Mouse (Mus musculus) hindbrain, embryonic 11.5 days (tissue): Measurements from ENCODE around the gene Klrb1a. TPM values are rescaled to one million over a fixed set of nuclear protein-coding genes. Genes with fewer than 3 reads are reported as not detected.
"Not testable (repeated sequence)": the region's sequence is repeated elsewhere in the genome, so short reads cannot be mapped to it uniquely, and the experiment has no call there.

Source experiments
- ATAC-seq: fragments of 200-750 bp; cut with Nextera tagmentation; 2 replicates; pipeline ENCODE4 v1.8.0; 2017; ENCODE audit warnings: mild to moderate bottlenecking, moderate TSS enrichment, moderate library complexity; ENCODE audit not compliant: low FRiP score
- DNase-seq: peaks from one replicate; pipeline ENCODE4 v3.0.0-alpha.2; 2015; ENCODE audit warnings: low spot score
- H3K27ac ChIP-seq: fragments of 300-500 bp; sonication (generic); 2 replicates; pipeline ENCODE4 v1.5.1; 2014; ENCODE audit warnings: mild to moderate bottlenecking, low read depth, low read length
- H3K27me3 ChIP-seq: fragments of 300-500 bp; sonication (generic); 2 replicates; pipeline ENCODE4 v1.6.1; 2014; ENCODE audit warnings: mild to moderate bottlenecking, low read length, moderate library complexity, mixed read lengths; ENCODE audit not compliant: control insufficient read depth, insufficient read depth
- H3K36me3 ChIP-seq: fragments of 300-500 bp; sonication (generic); 2 replicates; pipeline ENCODE4 v1.6.1; 2014; ENCODE audit warnings: mild to moderate bottlenecking, low read length, moderate library complexity, mixed read lengths; ENCODE audit not compliant: control insufficient read depth, insufficient read depth
- H3K4me1 ChIP-seq: fragments of 300-500 bp; sonication (generic); replicated peaks from 2 replicates; pipeline ENCODE4 v1.6.1; 2014; ENCODE audit warnings: low read length, mixed read lengths; ENCODE audit not compliant: control insufficient read depth, insufficient read depth
- H3K4me2 ChIP-seq: fragments of 300-500 bp; sonication (generic); replicated peaks from 2 replicates; pipeline ENCODE4 v1.6.1; 2014; ENCODE audit warnings: mild to moderate bottlenecking, low read depth, low read length
- H3K4me3 ChIP-seq: fragments of 300-500 bp; sonication (generic); 2 replicates; pipeline ENCODE4 v1.5.1; 2014; ENCODE audit warnings: low read depth, low read length
- H3K9ac ChIP-seq: fragments of 300-500 bp; sonication (generic); 2 replicates; pipeline ENCODE4 v1.6.1; 2014; ENCODE audit warnings: low read depth, low read length
- H3K9me3 ChIP-seq: fragments of 300-500 bp; sonication (generic); 2 replicates; pipeline ENCODE4 v1.6.1; 2016; ENCODE audit warnings: low read length; ENCODE audit not compliant: control insufficient read depth
- WGBS: fragments of 180-500 bp; shearing (Covaris S2); extraction: QIAGEN DNeasy Blood & Tissue Kit; methylation state at CpG from one replicate; pipeline ENCODE4 v1.1.7; 2014; 5-methylcytosine and 5-hydroxymethylcytosine counted together
- polyA plus RNA-seq: library from polyadenylated mRNA; unstranded; fragments of >200 nt; fragmentation: Nextera tagmentation; extraction: Ambion mirVana; gene quantifications from 2 replicates; pipeline ENCODE4 v1.2.1, GENCODE M21; 2014

Klrb1a gene
- polyA plus RNA-seq, 1 experiment from 2014 or later, result not detected

DNA sequence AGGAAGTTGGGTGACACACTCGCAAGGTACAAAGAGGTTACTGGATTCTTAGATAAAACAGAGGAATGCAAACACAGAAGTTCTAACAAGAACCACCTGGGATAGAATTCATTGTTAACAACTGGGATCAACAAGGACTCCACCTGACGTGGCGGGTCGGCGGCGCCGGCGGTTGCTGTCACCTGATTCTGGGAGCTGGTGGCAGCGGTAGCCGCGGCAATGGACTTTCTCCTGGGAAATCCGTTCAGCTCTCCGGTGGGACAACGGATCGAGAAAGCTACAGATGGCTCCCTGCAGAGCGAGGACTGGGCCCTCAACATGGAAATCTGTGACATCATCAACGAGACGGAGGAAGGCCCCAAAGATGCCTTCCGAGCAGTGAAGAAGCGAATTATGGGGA lies 21.4 kb upstream of the Klrb1a start:
- H3K4me1 ChIP-seq, H3K9me3 ChIP-seq, DNase-seq, H3K4me3 ChIP-seq, H3K27ac ChIP-seq, H3K9ac ChIP-seq, ATAC-seq, H3K27me3 ChIP-seq, H3K4me2 ChIP-seq, H3K36me3 ChIP-seq: not testable (repeated sequence)
- 96% methylated on average over 20 of the region's 20 CpGs for WGBS

DNA sequence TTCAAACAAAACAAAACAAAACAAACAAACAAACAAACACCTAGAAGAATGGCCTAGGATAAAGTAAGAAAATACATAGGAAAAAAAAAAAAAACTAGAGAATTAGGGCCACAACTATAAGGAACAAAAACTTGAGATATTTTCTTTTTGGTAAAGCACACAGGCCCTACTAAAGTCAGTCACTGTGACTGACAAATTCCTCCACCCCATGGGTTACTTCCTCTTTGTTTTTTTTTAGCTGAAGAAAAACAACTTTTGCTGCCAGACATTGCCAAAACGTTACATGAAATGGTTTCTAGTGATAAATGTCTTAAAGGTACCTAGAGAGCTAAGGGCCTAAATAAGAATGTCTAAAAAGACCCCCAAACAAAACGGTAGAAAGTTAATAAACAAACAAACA lies 20.7 kb upstream of the Klrb1a start:
- H3K9ac ChIP-seq, result no peak overlapping the region
- DNase-seq (no peak), ATAC-seq (no peak)
- no peak overlapping the region for H3K4me2 ChIP-seq
- no peaks in the 10 kb centered on the region for H3K9me3 ChIP-seq
- no peaks in the 10 kb centered on the region for H3K4me1 ChIP-seq
- H3K4me3 ChIP-seq, result no peak overlapping the region
- H3K27ac ChIP-seq, result no peak overlapping the region
- 70% methylated on average over 2 of the region's 2 CpGs for WGBS
- H3K36me3 ChIP-seq, result no peaks in the 10 kb centered on the region
- no peaks in the 10 kb centered on the region for H3K27me3 ChIP-seq

DNA sequence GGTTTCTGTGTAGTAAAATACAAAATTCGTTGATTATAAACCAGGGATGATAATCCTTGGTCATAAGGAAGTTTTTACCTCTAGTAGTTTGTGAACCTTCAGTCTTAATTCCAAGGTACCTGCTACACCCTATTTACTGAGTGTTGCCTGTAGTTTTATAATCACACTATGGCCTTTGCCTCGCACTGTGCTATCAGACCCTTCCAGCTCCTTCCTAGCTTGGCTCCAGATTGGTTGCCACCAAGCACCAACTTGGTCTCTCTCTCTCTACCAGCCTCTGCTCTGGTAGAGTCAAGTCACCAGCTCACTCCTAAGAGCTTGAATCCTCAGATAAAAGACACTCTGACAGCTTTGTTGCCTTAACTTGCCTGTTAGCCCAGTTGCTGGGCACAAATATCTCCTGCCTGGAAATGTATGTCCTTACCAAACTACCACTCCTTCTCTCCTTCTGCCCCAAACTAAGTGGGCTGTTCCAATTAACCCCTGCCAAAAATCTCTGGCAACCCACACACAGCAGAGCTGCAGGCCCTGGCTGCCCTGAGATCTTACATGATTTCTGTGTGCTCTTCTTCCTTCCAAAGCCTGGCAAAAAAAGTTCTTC lies 17.9 kb upstream of the Klrb1a start:
- no peaks in the 10 kb centered on the region for H3K9me3 ChIP-seq
- no peak overlapping the region for H3K4me3 ChIP-seq
- H3K36me3 ChIP-seq, result no peaks in the 10 kb centered on the region
- DNase-seq (no peak), ATAC-seq (no peak)
- no peaks in the 10 kb centered on the region for H3K27me3 ChIP-seq
- no peak overlapping the region for H3K9ac ChIP-seq
- H3K4me1 ChIP-seq, result no peaks in the 10 kb centered on the region
- H3K4me2 ChIP-seq, result no peak overlapping the region
- no peak overlapping the region for H3K27ac ChIP-seq
- WGBS, result 76% methylated on average over 2 of the region's 2 CpGs

DNA sequence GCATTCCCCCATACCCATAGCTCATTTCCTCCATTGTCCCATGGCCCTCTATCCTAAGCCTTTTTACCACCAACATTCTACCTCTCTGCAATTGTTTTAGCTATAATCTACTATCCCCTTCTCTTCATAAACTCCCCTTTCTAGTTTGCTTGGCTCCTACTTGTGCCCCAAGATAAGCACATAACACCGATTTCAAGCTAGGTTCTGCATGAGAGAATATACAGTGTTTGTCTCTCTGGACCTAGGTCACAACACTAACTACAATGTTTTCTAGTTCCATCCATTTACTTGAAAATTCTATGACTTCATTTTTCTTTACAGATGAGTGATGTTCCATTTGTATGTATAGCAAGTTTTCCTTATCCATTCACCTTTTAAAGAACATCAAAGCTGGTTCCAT lies 17.3 kb upstream of the Klrb1a start:
- H3K9me3 ChIP-seq, result no peaks in the 10 kb centered on the region
- H3K36me3 ChIP-seq, result no peaks in the 10 kb centered on the region
- DNase-seq, result no peak
- no peak overlapping the region for H3K4me3 ChIP-seq
- H3K27me3 ChIP-seq, result no peaks in the 10 kb centered on the region
- no peak for ATAC-seq
- 97% methylated on average over 1 of the region's 1 CpGs for WGBS
- H3K4me2 ChIP-seq, result no peak overlapping the region
- H3K4me1 ChIP-seq, result no peaks in the 10 kb centered on the region
- no peak overlapping the region for H3K27ac ChIP-seq
- no peak overlapping the region for H3K9ac ChIP-seq

DNA sequence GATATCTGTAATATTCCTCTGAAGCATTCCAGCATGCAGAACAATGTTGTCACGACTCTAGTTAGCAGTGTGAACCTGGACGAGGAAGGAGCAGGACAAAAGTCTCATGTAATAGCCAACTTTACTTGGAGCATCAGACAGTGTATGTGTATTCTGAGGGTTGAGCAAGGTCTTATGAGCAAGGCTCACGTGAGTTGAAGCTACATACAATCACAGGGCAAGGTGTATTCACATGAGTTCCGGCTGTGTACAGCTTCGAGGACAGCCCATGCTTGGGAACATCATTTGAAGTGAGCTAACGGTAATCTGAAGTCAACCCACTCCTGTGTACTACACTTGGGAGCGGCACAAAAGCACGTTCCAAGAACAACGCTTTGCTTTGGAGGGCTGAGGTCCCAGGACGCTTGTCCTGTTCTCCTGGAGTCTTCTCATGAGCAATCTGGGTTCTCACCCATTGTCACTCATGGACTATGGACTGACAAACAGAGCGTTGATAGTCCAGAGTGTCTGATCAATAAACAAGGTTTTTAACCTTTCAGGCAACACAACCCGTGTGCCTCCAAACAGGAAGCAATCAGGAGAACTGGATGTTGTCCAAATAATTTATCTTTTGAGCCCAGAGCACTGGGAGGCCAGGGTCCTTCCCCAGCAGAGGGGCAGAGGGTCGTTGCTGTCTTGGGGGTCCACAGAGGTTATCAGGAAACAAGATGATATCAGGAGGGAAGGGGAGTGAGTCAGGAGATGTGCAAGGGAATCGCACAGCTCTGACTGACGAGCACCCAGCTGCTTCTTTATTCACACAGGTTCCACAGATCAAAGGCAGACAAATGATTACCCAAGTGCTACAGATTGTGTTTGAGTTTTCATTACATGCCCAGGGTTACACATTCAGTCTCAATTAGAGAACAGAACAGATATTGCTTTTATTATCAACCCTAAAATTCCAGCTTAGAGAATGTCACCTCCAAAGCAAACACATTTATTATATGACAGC lies 7.9 kb upstream of the Klrb1a start:
- not testable (repeated sequence) for H3K9ac ChIP-seq, H3K36me3 ChIP-seq, H3K27ac ChIP-seq, ATAC-seq, H3K27me3 ChIP-seq, H3K4me2 ChIP-seq, H3K4me3 ChIP-seq, DNase-seq, H3K9me3 ChIP-seq, H3K4me1 ChIP-seq
- 81% methylated on average over 15 of the region's 15 CpGs for WGBS

DNA sequence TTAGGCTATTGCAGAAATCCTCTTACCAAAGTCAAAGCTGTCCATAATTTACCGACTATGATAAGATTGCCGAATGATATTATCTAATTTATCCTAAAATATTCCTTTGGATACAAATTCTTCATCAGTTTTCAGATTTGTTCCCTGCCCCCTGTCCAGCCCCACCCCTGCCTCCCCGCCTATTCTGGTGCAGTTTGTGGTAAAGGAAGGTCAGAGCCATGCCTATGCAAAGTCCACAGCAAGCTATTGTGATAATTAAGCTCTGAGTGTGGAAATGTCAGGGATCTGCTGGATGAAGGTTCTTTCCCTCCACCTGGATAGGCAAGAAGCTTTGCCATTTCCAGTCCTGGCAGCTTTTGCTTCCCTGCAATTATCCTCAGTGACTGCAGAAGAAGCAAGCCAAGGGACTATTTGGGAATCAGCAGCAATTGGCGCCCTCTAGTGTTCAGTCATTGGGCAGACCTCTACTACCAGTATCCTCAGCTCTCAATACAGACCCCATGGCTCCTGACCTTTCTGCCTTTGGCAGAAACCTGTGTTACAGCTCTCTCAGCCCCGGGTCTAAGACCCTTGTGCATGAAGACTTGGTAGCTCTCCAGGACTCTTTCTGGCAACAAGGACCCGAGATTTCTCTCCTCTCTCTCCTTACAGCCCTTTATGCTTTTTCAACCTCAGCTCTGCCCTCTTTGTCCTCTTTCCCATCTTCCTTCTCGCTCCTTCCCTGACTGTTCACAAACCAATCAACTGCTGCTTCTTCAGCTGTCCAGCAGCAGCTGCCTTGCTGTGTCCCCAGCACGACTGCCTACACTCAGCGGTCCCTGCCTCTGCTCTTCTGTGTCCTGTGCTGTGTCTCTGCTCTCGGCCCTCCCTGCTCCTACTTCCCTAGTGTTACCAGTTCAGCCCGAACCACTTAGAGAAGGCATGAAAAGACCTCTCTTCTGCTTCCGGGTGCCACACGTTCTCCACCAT lies 6.7 kb upstream of the Klrb1a start:
- not testable (repeated sequence) for H3K27ac ChIP-seq, H3K4me3 ChIP-seq, H3K9ac ChIP-seq, H3K27me3 ChIP-seq, H3K4me2 ChIP-seq, H3K36me3 ChIP-seq, H3K4me1 ChIP-seq, H3K9me3 ChIP-seq
- DNase-seq (peak; percentile 73), ATAC-seq (peak; percentile 91)
- 57% methylated on average over 12 of the region's 13 CpGs for WGBS

DNA sequence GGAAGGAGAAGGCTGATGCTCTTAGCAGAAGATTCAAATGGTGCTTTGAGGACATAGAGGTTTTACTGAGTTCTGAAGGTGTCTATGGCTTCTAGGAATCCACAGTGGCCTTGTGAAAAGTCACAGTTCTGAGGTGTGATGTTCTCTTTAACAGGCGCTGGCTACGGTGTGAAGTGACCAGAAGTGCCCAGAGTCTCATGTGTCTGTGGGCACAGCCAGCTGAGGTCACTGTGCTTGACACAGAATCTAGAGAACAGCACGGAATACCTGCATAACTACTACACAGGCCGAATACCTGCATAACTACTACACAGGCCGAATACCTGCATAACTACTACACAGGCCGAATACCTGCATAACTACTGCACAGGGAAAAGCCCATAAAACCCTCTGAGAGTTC lies 1.9 kb upstream of the Klrb1a start:
- not testable (repeated sequence) for ATAC-seq, H3K4me3 ChIP-seq, H3K27me3 ChIP-seq, H3K9ac ChIP-seq, DNase-seq, H3K36me3 ChIP-seq, H3K4me1 ChIP-seq, H3K27ac ChIP-seq, H3K4me2 ChIP-seq, H3K9me3 ChIP-seq
- WGBS, result 90% methylated on average over 6 of the region's 6 CpGs

DNA sequence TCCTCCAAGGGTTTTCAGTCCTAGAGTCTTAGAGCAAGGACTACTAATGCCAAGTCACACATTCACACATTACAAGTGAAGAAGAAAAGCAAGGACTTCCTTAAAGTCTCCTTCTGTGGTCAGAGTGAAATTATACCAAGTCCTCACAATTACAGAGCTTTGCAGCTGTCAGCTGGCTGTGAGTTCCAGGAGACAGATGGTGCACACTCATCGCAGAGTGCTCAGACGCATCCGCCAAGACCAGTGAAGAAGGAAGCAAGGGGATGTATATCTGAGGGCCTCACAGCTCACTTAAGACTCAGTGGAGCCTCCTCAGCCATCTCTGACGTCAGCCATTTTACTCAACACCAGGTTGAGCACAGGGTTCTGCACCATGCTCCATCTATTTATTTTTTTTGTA lies 1.1 kb upstream of the Klrb1a start:
- no peaks in the 10 kb centered on the region for H3K9me3 ChIP-seq

More for the DNA sequence above, 1.1 kb upstream of the Klrb1a start:
- ATAC-seq (no peak), DNase-seq (no peak)
- no peak overlapping the region for H3K4me2 ChIP-seq
- no peaks in the 10 kb centered on the region for H3K27me3 ChIP-seq
- no peaks in the 10 kb centered on the region for H3K4me1 ChIP-seq
- H3K4me3 ChIP-seq, result no peak overlapping the region
- no peak overlapping the region for H3K9ac ChIP-seq
- no peaks in the 10 kb centered on the region for H3K36me3 ChIP-seq
- no peak overlapping the region for H3K27ac ChIP-seq
- 93% methylated on average over 4 of the region's 4 CpGs for WGBS
